Comparison of ENCODE assay signal across 10 mouse cellular contexts in the genomic region with DNA sequence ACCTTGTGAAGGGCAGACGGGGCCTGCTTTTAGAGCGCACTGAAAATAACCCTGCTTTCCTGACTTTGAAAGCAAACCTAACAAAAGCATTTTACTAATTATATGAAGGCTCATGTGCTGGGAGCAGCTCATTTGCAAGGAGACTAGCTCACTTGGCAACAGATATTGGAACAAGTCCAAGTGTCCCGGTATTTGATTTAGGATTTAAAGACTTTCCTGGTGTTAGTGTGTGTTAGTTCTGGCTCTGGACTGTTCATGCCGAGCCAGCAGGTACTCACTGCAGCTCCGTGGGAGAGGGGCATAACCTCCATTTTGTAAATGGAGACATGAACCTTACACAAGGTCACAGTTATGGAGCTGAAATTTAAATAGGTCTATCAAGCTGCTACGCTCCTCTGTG. TPM values are rescaled to one million over a fixed set of nuclear protein-coding genes. Genes with fewer than 3 reads are reported as not detected.
A peak's percentile ranks its signal among the peaks of the same experiment; 100 is the strongest.
DNase-seq lines count a peak whose midpoint lies in the region; ATAC-seq lines count a peak whose summit lies in the region.
"Had no signal": no experiment of that assay in that cellular context is flagged by ENCODE, and none has a peak within 500 bp of the region (broad histone marks: within the 10 kb centered on the region; RNA-seq: fewer than 3 reads in every experiment).

No protein-coding gene starts in this region.

- peak; percentile 61 for ATAC-seq in forebrain, embryonic 12.5 days (ENCODE audit: low FRiP score)
- no peak for ATAC-seq in limb, embryonic 12.5 days (ENCODE audit: insufficient number of reproducible peaks, insufficient read depth, low FRiP score, low TSS enrichment, low read depth)
- no peak for ATAC-seq in embryonic facial prominence, embryonic 13.5 days (ENCODE audit: insufficient number of reproducible peaks, insufficient read depth, low FRiP score, low TSS enrichment, low read depth)
- peak; percentile 71 for ATAC-seq in limb, embryonic 13.5 days (ENCODE audit: low FRiP score, low read depth)
- ATAC-seq in granulocyte monocyte progenitor cell, adult 5-6 weeks (replicated peaks; ENCODE audit: poor library complexity, severe bottlenecking) = no peak
- ATAC-seq: CD4-positive, CD25-positive, alpha-beta regulatory T cell, adult 4 months had no signal

- H3K27ac ChIP-seq in forebrain, embryonic 12.5 days = no peak overlapping the region
- H3K27ac ChIP-seq in forebrain, embryonic 10.5 days = no peak overlapping the region
- H3K27ac ChIP-seq in limb, embryonic 12.5 days = 0 out of 2 replicates have a peak overlapping the region, but pooled peaks have one; percentile 1
- H3K27ac ChIP-seq in limb, embryonic 10.5 days = no peak overlapping the region
- H3K27ac ChIP-seq in embryonic facial prominence, embryonic 13.5 days = 0 out of 2 replicates have a peak overlapping the region, but pooled peaks have one; percentile 30
- H3K27ac ChIP-seq in limb, embryonic 13.5 days = peak overlapping the region; percentile 22; the same call in 1 of the 2 replicates

- H3K9ac ChIP-seq in forebrain, embryonic 12.5 days = no peak overlapping the region
- no peak overlapping the region for H3K9ac ChIP-seq in limb, embryonic 12.5 days (replicated peaks)
- H3K9ac ChIP-seq in embryonic facial prominence, embryonic 13.5 days = no peak overlapping the region
- H3K9ac ChIP-seq in limb, embryonic 13.5 days = no peak overlapping the region

- H3K4me3 ChIP-seq in forebrain, embryonic 12.5 days (replicated peaks) = no peak overlapping the region
- H3K4me3 ChIP-seq in forebrain, embryonic 10.5 days = no peak overlapping the region
- no peak overlapping the region for H3K4me3 ChIP-seq in limb, embryonic 12.5 days (replicated peaks)
- no peak overlapping the region for H3K4me3 ChIP-seq in limb, embryonic 10.5 days
- H3K4me3 ChIP-seq in embryonic facial prominence, embryonic 13.5 days = no peak overlapping the region
- H3K4me3 ChIP-seq in limb, embryonic 13.5 days = no peak overlapping the region

- no peaks in the 10 kb centered on the region; the same call in 1 of the 2 replicates for H3K36me3 ChIP-seq in forebrain, embryonic 12.5 days (replicated peaks)
- H3K36me3 ChIP-seq in forebrain, embryonic 10.5 days (replicated peaks) = peaks cover 12% of the 10 kb centered on the region
- peaks cover 52% of the 10 kb centered on the region for H3K36me3 ChIP-seq in limb, embryonic 12.5 days
- H3K36me3 ChIP-seq in limb, embryonic 10.5 days = peaks cover 35% of the 10 kb centered on the region
- H3K36me3 ChIP-seq in embryonic facial prominence, embryonic 13.5 days = peaks cover 20% of the 10 kb centered on the region; the same call in 1 of the 2 replicates
- peaks cover 31% of the 10 kb centered on the region for H3K36me3 ChIP-seq in limb, embryonic 13.5 days

- no peak for DNase-seq in forebrain, embryonic 10.5 days (ENCODE audit: extremely low spot score, low spot score)
- no peak for DNase-seq in limb, embryonic 10.5 days (ENCODE audit: low spot score)
- DNase-seq in B cell, adult 2 months = no peak

- no peak overlapping the region for H3K4me2 ChIP-seq in forebrain, embryonic 12.5 days
- no peak overlapping the region for H3K4me2 ChIP-seq in limb, embryonic 12.5 days
- no peak overlapping the region for H3K4me2 ChIP-seq in embryonic facial prominence, embryonic 13.5 days
- no peak overlapping the region for H3K4me2 ChIP-seq in limb, embryonic 13.5 days (replicated peaks)
- H3K4me2 ChIP-seq: liver, embryonic 11.5 days had no signal

- no peaks in the 10 kb centered on the region for H3K9me3 ChIP-seq in forebrain, embryonic 12.5 days
- H3K9me3 ChIP-seq in forebrain, embryonic 10.5 days = no peaks in the 10 kb centered on the region
- no peaks in the 10 kb centered on the region for H3K9me3 ChIP-seq in limb, embryonic 12.5 days
- no peaks in the 10 kb centered on the region for H3K9me3 ChIP-seq in limb, embryonic 10.5 days (replicated peaks)
- H3K9me3 ChIP-seq in embryonic facial prominence, embryonic 13.5 days = no peaks in the 10 kb centered on the region
- no peaks in the 10 kb centered on the region for H3K9me3 ChIP-seq in limb, embryonic 13.5 days

- H3K27me3 ChIP-seq in forebrain, embryonic 12.5 days = no peaks in the 10 kb centered on the region
- no peaks in the 10 kb centered on the region for H3K27me3 ChIP-seq in forebrain, embryonic 10.5 days (ENCODE audit: poor library complexity, severe bottlenecking)
- H3K27me3 ChIP-seq in limb, embryonic 12.5 days = no peaks in the 10 kb centered on the region
- H3K27me3 ChIP-seq in limb, embryonic 10.5 days (ENCODE audit: low read depth, poor library complexity, severe bottlenecking) = no peaks in the 10 kb centered on the region
- H3K27me3 ChIP-seq in embryonic facial prominence, embryonic 13.5 days = no peaks in the 10 kb centered on the region
- H3K27me3 ChIP-seq in limb, embryonic 13.5 days = no peaks in the 10 kb centered on the region

- WGBS in forebrain, embryonic 12.5 days = 41% methylated on average over 6 of the region's 6 CpGs
- 82% methylated on average over 6 of the region's 6 CpGs for WGBS in forebrain, embryonic 10.5 days
- WGBS in limb, embryonic 12.5 days = 67% methylated on average over 6 of the region's 6 CpGs
- 88% methylated on average over 6 of the region's 6 CpGs for WGBS in limb, embryonic 10.5 days
- WGBS in embryonic facial prominence, embryonic 13.5 days = 42% methylated on average over 6 of the region's 6 CpGs
- WGBS in limb, embryonic 13.5 days = 45% methylated on average over 6 of the region's 6 CpGs

- H3K4me1 ChIP-seq in forebrain, embryonic 12.5 days = peaks cover 24% of the 10 kb centered on the region
- peaks cover 10% of the 10 kb centered on the region; the same call in 1 of the 2 replicates for H3K4me1 ChIP-seq in forebrain, embryonic 10.5 days
- peaks cover 6% of the 10 kb centered on the region; the same call in 1 of the 2 replicates for H3K4me1 ChIP-seq in limb, embryonic 12.5 days (replicated peaks)
- no peaks in the 10 kb centered on the region for H3K4me1 ChIP-seq in limb, embryonic 10.5 days
- peaks cover 45% of the 10 kb centered on the region for H3K4me1 ChIP-seq in embryonic facial prominence, embryonic 13.5 days
- H3K4me1 ChIP-seq in limb, embryonic 13.5 days = peaks cover 26% of the 10 kb centered on the region

RNA-seq across cellular contexts. Expression of gene Wdr59, which starts 52.9 kb away (rescaled TPM):
- polyA plus RNA-seq in forebrain, embryonic 12.5 days (2016; fragmentation: Nextera tagmentation; extraction: Ambion mirVana) = 5.7 and 5.9 TPM in 2 replicates
- 5.0 and 5.7 TPM in 2 replicates for polyA plus RNA-seq in forebrain, embryonic 10.5 days (2016; fragmentation: Nextera tagmentation; extraction: Ambion mirVana)
- 7.9 and 8.0 TPM in 2 replicates for polyA plus RNA-seq in limb, embryonic 12.5 days (2016; fragmentation: Nextera tagmentation; extraction: Ambion mirVana)
- polyA plus RNA-seq in limb, embryonic 10.5 days (2016; fragmentation: Nextera tagmentation; extraction: Ambion mirVana) = 5.7 and 6.4 TPM in 2 replicates
- polyA plus RNA-seq in embryonic facial prominence, embryonic 13.5 days (2015; fragmentation: Nextera tagmentation; extraction: Ambion mirVana) = 8.0 and 9.6 TPM in 2 replicates
- polyA plus RNA-seq in limb, embryonic 13.5 days (2015; fragmentation: Nextera tagmentation; extraction: Ambion mirVana) = 7.9 and 8.5 TPM in 2 replicates
- total RNA-seq in granulocyte monocyte progenitor cell, adult 5-6 weeks (2014; fragmentation: Nextera tagmentation) = 6.7 and 7.7 TPM in 2 replicates
- 4.0 and 5.6 TPM in 2 replicates for total RNA-seq in granulocyte monocyte progenitor cell, adult 5-6 weeks (2017)

Comparison
In these comparisons a context has a peak if more than half of its experiments do, and no peak if none do; other contexts are left out.
1. ATAC-seq: peak in forebrain, embryonic 12.5 days (single experiment) and limb, embryonic 13.5 days (single experiment); none in limb, embryonic 12.5 days (single experiment), embryonic facial prominence, embryonic 13.5 days (single experiment) and granulocyte monocyte progenitor cell, adult 5-6 weeks (single experiment).
2. H3K27ac ChIP-seq: peak in limb, embryonic 12.5 days (single experiment), embryonic facial prominence, embryonic 13.5 days (single experiment) and limb, embryonic 13.5 days (single experiment); none in forebrain, embryonic 12.5 days (single experiment), forebrain, embryonic 10.5 days (single experiment) and limb, embryonic 10.5 days (single experiment).